Mouse (Mus musculus): ENCODE data around the gene Pfkfb2. TPM values are rescaled to one million over a fixed set of nuclear protein-coding genes. Genes with fewer than 3 reads are reported as not detected.
"Not testable (repeated sequence)": the region's sequence is repeated elsewhere in the genome, so short reads cannot be mapped to it uniquely, and the experiment has no call there.

The Pfkfb2 gene
- polyA plus RNA-seq, 1 experiment from 2014 or later = 5.1 TPM

DNA sequence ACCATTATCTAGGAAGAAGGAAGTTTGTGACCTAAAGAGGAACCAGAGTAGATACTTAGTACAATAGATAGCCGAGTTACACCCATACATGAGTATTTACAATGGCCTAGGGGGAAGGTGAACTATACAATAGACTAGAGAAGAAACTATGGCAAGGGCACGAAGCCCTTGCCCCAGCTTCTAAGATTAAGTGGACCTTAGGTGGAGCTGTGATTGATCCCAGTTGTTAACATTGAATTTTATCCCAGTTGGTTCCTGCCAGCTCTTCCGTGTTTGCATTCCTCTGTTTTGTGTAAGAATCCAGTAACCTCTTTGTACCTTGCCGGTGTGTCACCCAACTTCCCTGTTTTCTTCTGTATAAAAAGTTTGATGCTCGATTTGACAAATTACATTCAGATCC lies 65.5 kb downstream of the Pfkfb2 start:
- not testable (repeated sequence) for H3K9me3 ChIP-seq (replicated peaks; ENCODE audit: control insufficient read depth, low read length); H3K4me1 ChIP-seq (ENCODE audit: control insufficient read depth, insufficient read depth, low read length); ATAC-seq (replicated peaks; ENCODE audit: insufficient number of reproducible peaks, low FRiP score, low TSS enrichment, low read depth); H3K4me3 ChIP-seq (ENCODE audit: low read depth, low read length); H3K27me3 ChIP-seq (ENCODE audit: control insufficient read depth, insufficient read depth, low read length); H3K9ac ChIP-seq (replicated peaks; ENCODE audit: low read length); DNase-seq (ENCODE audit: low spot score); H3K4me2 ChIP-seq (ENCODE audit: low read depth, low read length); H3K27ac ChIP-seq (replicated peaks; ENCODE audit: low read depth, low read length); H3K36me3 ChIP-seq (replicated peaks; ENCODE audit: control insufficient read depth, insufficient read depth, low read depth, low read length)
- WGBS = 90% methylated on average over 5 of the region's 5 CpGs

DNA sequence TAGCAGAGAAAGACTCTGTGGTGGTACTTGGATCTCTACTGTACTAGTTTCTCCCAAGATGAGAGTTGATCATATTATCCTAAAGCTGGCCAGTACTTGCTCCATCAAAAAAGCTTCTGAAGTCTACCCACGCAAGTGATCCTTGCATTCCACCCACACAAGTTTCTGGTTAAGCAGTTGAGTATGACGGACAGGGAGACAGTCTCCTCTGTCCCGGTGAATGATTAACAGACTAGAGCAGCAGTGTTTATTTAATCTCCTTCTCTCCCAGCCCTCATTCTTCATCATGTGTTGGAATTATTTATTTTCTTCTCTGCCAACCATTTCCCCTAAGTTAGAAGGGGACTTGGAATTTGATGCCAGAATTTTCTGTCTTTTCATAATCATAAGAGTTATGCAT lies 67.6 kb downstream of the Pfkfb2 start, which contains the start of gene C4bp:
C4bp (minus strand) TSS at position 179 of the 400 bp plus-strand sequence.
- Histone ChIP-seq H3K4me1 (ENCODE audit: control insufficient read depth, insufficient read depth, low read length) (no peaks in the 10 kb centered on the region), H3K4me2 (ENCODE audit: low read depth, low read length) (no peak within 1 kb of the TSS), H3K4me3 (ENCODE audit: low read depth, low read length) (no peak within 1 kb of the TSS), H3K36me3 (replicated peaks; ENCODE audit: control insufficient read depth, insufficient read depth, low read depth, low read length) (no peaks in the 10 kb centered on the region), H3K9ac (replicated peaks; ENCODE audit: low read length) (no peak within 1 kb of the TSS), H3K27ac (replicated peaks; ENCODE audit: low read depth, low read length) (no peak within 1 kb of the TSS), H3K27me3 (ENCODE audit: control insufficient read depth, insufficient read depth, low read length) (no peaks in the 10 kb centered on the region), H3K9me3 (replicated peaks; ENCODE audit: control insufficient read depth, low read length) (no peaks in the 10 kb centered on the region)
- ATAC-seq (replicated peaks; ENCODE audit: insufficient number of reproducible peaks, low FRiP score, low TSS enrichment, low read depth) (no peak), DNase-seq (ENCODE audit: low spot score) (no peak)
- WGBS = 62% methylated on average over 3 of the region's 3 CpGs

DNA sequence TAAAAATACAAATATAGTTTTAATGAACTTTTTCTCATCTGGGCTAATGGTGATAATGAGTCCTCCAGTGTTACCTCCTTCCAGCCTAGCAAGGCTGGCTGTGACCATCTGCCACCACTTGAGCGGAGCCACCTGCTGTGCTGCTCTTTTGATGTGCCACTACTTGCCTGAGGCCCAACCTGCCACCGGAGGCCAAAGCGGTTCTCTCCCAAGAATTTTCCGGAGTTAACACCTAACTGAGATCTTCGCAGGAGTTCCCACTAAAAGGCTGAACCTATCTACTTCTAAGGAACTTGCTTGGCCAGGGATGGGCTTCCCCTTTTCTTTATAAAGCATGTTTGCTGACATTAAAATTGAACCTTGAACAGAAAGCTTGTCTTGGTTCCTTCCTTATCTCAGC lies 69.4 kb downstream of the Pfkfb2 start:
- H3K27ac ChIP-seq (replicated peaks; ENCODE audit: low read depth, low read length); ATAC-seq (replicated peaks; ENCODE audit: insufficient number of reproducible peaks, low FRiP score, low TSS enrichment, low read depth); H3K9me3 ChIP-seq (replicated peaks; ENCODE audit: control insufficient read depth, low read length); DNase-seq (ENCODE audit: low spot score); H3K4me2 ChIP-seq (ENCODE audit: low read depth, low read length); H3K4me1 ChIP-seq (ENCODE audit: control insufficient read depth, insufficient read depth, low read length); H3K9ac ChIP-seq (replicated peaks; ENCODE audit: low read length); H3K27me3 ChIP-seq (ENCODE audit: control insufficient read depth, insufficient read depth, low read length); H3K4me3 ChIP-seq (ENCODE audit: low read depth, low read length); H3K36me3 ChIP-seq (replicated peaks; ENCODE audit: control insufficient read depth, insufficient read depth, low read depth, low read length): not testable (repeated sequence)
- 38% methylated on average over 5 of the region's 5 CpGs for WGBS

- ATAC-seq (replicated peaks; ENCODE audit: insufficient number of reproducible peaks, low FRiP score, low TSS enrichment, low read depth) (no peak), DNase-seq (ENCODE audit: low spot score) (no peak)
- Histone ChIP-seq H3K9me3 (replicated peaks; ENCODE audit: control insufficient read depth, low read length) (no peaks in the 10 kb centered on the region), H3K9ac (replicated peaks; ENCODE audit: low read length) (no peak overlapping the region), H3K27me3 (ENCODE audit: control insufficient read depth, insufficient read depth, low read length) (no peaks in the 10 kb centered on the region), H3K4me3 (ENCODE audit: low read depth, low read length) (no peak overlapping the region), H3K36me3 (replicated peaks; ENCODE audit: control insufficient read depth, insufficient read depth, low read depth, low read length) (no peaks in the 10 kb centered on the region), H3K4me2 (ENCODE audit: low read depth, low read length) (no peak overlapping the region), H3K4me1 (ENCODE audit: control insufficient read depth, insufficient read depth, low read length) (no peaks in the 10 kb centered on the region), H3K27ac (replicated peaks; ENCODE audit: low read depth, low read length) (no peak overlapping the region)
- 57% methylated on average over 4 of the region's 4 CpGs for WGBS
Observed at GRCm38 (mm10) chr1:130644103-130644502, 85.0 kb downstream of the Pfkfb2 start.

DNA sequence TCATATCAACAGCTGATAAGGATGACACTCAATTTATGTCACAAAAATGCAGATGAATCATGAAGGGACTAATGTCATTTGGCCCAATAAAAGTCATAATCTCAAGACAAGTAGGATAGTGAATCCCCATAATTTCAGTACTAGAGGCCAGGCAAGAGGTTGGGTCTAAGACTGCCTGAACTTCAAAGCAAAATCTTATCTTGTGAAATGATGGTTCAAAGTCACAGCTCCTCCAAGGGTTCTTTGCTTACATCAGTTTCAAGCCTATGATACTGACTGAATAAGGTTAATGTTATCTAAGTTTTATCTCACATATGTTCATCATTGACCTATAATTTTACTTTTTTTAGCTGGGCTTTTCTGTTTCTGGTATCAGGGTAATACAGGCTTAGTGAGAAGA lies 88.1 kb downstream of the Pfkfb2 start:
- H3K4me2 ChIP-seq (ENCODE audit: low read depth, low read length) = no peak overlapping the region

More for the DNA sequence above, 88.1 kb downstream of the Pfkfb2 start:
- Histone ChIP-seq H3K4me1 (ENCODE audit: control insufficient read depth, insufficient read depth, low read length) (no peaks in the 10 kb centered on the region), H3K9ac (replicated peaks; ENCODE audit: low read length) (no peak overlapping the region), H3K4me3 (ENCODE audit: low read depth, low read length) (no peak overlapping the region), H3K9me3 (replicated peaks; ENCODE audit: control insufficient read depth, low read length) (no peaks in the 10 kb centered on the region), H3K27me3 (ENCODE audit: control insufficient read depth, insufficient read depth, low read length) (no peaks in the 10 kb centered on the region), H3K36me3 (replicated peaks; ENCODE audit: control insufficient read depth, insufficient read depth, low read depth, low read length) (no peaks in the 10 kb centered on the region), H3K27ac (replicated peaks; ENCODE audit: low read depth, low read length) (no peak overlapping the region)
- ATAC-seq (replicated peaks; ENCODE audit: insufficient number of reproducible peaks, low FRiP score, low TSS enrichment, low read depth) = no peak
- no peak for DNase-seq (ENCODE audit: low spot score)

Other genes starting within 250 kb of the Pfkfb2 start
- gene Zp3r, start 99.6 kb downstream of the Pfkfb2 start, polyA plus RNA-seq (2014; fragmentation: Nextera tagmentation; extraction: Ambion mirVana) = not detected in 2 replicates
- gene C4bp, start 67.6 kb downstream of the Pfkfb2 start, polyA plus RNA-seq (2014; fragmentation: Nextera tagmentation; extraction: Ambion mirVana) = not detected in 2 replicates
- not detected in 2 replicates for gene Gm29427, start 13.5 kb downstream of the Pfkfb2 start, polyA plus RNA-seq (2014; fragmentation: Nextera tagmentation; extraction: Ambion mirVana)
- 5.9 and 7.5 TPM in 2 replicates for gene Yod1, start 11.9 kb downstream of the Pfkfb2 start, polyA plus RNA-seq (2014; fragmentation: Nextera tagmentation; extraction: Ambion mirVana)
- gene AA986860, start 2.7 kb upstream of the Pfkfb2 start, polyA plus RNA-seq (2014; fragmentation: Nextera tagmentation; extraction: Ambion mirVana) = 0.67 and 0.89 TPM in 2 replicates
- gene Fcamr, start 71.6 kb upstream of the Pfkfb2 start, polyA plus RNA-seq (2014; fragmentation: Nextera tagmentation; extraction: Ambion mirVana) = not detected in 2 replicates
- gene Pigr, start 97.4 kb upstream of the Pfkfb2 start, polyA plus RNA-seq (2014; fragmentation: Nextera tagmentation; extraction: Ambion mirVana) = not detected in 2 replicates
- gene Fcmr, start 136.4 kb upstream of the Pfkfb2 start, polyA plus RNA-seq (2014; fragmentation: Nextera tagmentation; extraction: Ambion mirVana) = not detected in 2 replicates
- not detected in 2 replicates for gene Il24, start 158.2 kb upstream of the Pfkfb2 start, polyA plus RNA-seq (2014; fragmentation: Nextera tagmentation; extraction: Ambion mirVana)
- not detected in 2 replicates for gene Il20, start 182.2 kb upstream of the Pfkfb2 start, polyA plus RNA-seq (2014; fragmentation: Nextera tagmentation; extraction: Ambion mirVana)
- gene Il19, start 210.9 kb upstream of the Pfkfb2 start, polyA plus RNA-seq (2014; fragmentation: Nextera tagmentation; extraction: Ambion mirVana) = 0.21 TPM in 1 of 2 replicates, not detected in the other